In the genomic region with DNA sequence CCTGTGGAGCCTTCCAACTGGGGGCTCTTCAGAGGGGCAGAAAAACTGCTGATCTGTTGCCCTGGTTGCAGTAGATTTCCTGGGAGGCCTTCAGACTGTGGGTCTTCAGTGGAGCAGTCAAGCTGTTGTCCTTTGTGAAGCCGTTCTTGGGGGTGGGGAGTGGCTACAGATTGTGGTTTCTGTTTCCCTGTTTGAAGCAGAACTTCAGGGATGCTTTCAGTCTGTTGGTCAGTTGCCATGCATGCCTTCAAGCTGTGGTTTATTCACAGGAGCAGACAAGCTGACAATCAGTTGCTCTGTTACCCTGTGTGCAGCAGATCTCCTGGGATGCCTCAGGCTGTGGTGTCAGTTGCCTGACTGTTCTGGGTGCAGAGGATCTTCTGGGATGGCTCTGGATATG, we compare ENCODE assay signal across 29 mouse cellular contexts. TPM values are rescaled to one million over a fixed set of nuclear protein-coding genes. Genes with fewer than 3 reads are reported as not detected.
"Had no signal": no experiment of that assay in that cellular context is flagged by ENCODE, and none has a peak within 500 bp of the region (broad histone marks: within the 10 kb centered on the region; RNA-seq: fewer than 3 reads in every experiment).

No protein-coding gene starts in this region.

- H3K27ac ChIP-seq: intestine, embryonic 15.5 days; kidney, embryonic 15.5 days; layer of hippocampus, adult 2 months; limb, embryonic 13.5 days; liver, embryonic 12.5 days; liver, embryonic 15.5 days; lung, embryonic 15.5 days; neural tube, embryonic 12.5 days; neural tube, embryonic 15.5 days had no signal

- H3K9me3 ChIP-seq: intestine, embryonic 15.5 days; liver, embryonic 15.5 days; lung, embryonic 15.5 days had no signal

- H3K36me3 ChIP-seq: intestine, embryonic 15.5 days; kidney, embryonic 15.5 days; limb, embryonic 13.5 days; liver, embryonic 12.5 days; liver, embryonic 15.5 days; lung, embryonic 15.5 days; neural tube, embryonic 12.5 days; neural tube, embryonic 15.5 days had no signal

- ATAC-seq: intestine, embryonic 15.5 days; liver, embryonic 12.5 days had no signal

- H3K27me3 ChIP-seq: intestine, embryonic 15.5 days; kidney, embryonic 15.5 days; limb, embryonic 13.5 days; liver, embryonic 12.5 days; liver, embryonic 15.5 days; lung, embryonic 15.5 days; neural tube, embryonic 12.5 days; neural tube, embryonic 15.5 days had no signal

- DNase-seq: kidney, adult 11 months; kidney, adult 8-10 months; kidney, postnatal 10 days; kidney, postnatal 36 days; left cerebral cortex, postnatal 4 days; liver; lung, adult 18-20 months; lung, postnatal 14 days; lung, postnatal 4 days; midbrain, embryonic 14.5 days; right cerebral cortex, adult 18-20 months; thymus, adult 18-20 months; thymus, postnatal 36 days had no signal

- H3K4me3 ChIP-seq: intestine, embryonic 15.5 days; kidney, embryonic 15.5 days; layer of hippocampus, adult 2 months; limb, embryonic 13.5 days; liver, embryonic 12.5 days; liver, embryonic 15.5 days; lung, embryonic 15.5 days; neural tube, embryonic 12.5 days; neural tube, embryonic 15.5 days had no signal

- H3K4me1 ChIP-seq: intestine, embryonic 15.5 days; kidney, embryonic 15.5 days; limb, embryonic 13.5 days; liver, embryonic 12.5 days; liver, embryonic 15.5 days; lung, embryonic 15.5 days; neural tube, embryonic 12.5 days; neural tube, embryonic 15.5 days had no signal

RNA-seq across cellular contexts. Expression of a gene that starts 11.4 kb away (rescaled TPM):
- total RNA-seq: layer of hippocampus, adult 2 months; layer of hippocampus, postnatal 14 days; left cerebral cortex, adult 8-10 months; left cerebral cortex, postnatal 14 days; left cerebral cortex, postnatal 4 days; midbrain, postnatal 0 days had no signal
- polyA plus RNA-seq: intestine, embryonic 15.5 days; lung, embryonic 15.5 days; midbrain, embryonic 11.5 days; midbrain, embryonic 14.5 days; midbrain, postnatal 0 days; neural tube, embryonic 12.5 days; neural tube, embryonic 15.5 days; small intestine, adult 2 months; spleen, adult 2 months had no signal
